27 mouse cellular contexts compared by ENCODE assay signal in genomic region chr1:160451663-160452062, GRCm38 (mm10).
"Had no signal": no experiment of that assay in that cellular context is flagged by ENCODE, and none has a peak within 500 bp of the region (broad histone marks: within the 10 kb centered on the region; RNA-seq: fewer than 3 reads in every experiment).

No protein-coding gene starts in this region.

- H3K4me1 ChIP-seq: embryonic facial prominence, embryonic 10.5 days; embryonic facial prominence, embryonic 12.5 days; embryonic facial prominence, embryonic 13.5 days; embryonic facial prominence, embryonic 15.5 days; forebrain, embryonic 12.5 days; forebrain, embryonic 13.5 days; forebrain, embryonic 15.5 days had no signal

- H3K27me3 ChIP-seq: embryonic facial prominence, embryonic 12.5 days; embryonic facial prominence, embryonic 13.5 days; embryonic facial prominence, embryonic 15.5 days; forebrain, embryonic 12.5 days; forebrain, embryonic 13.5 days; forebrain, embryonic 15.5 days had no signal

- H3K4me3 ChIP-seq: embryonic facial prominence, embryonic 10.5 days; embryonic facial prominence, embryonic 12.5 days; embryonic facial prominence, embryonic 13.5 days; embryonic facial prominence, embryonic 15.5 days; erythroblast, embryonic 14.5 days; forebrain, embryonic 10.5 days; forebrain, embryonic 12.5 days; forebrain, embryonic 13.5 days; forebrain, embryonic 15.5 days; gastrocnemius, adult 2 months; heart, adult 2 months had no signal

- H3K36me3 ChIP-seq: embryonic facial prominence, embryonic 10.5 days; embryonic facial prominence, embryonic 12.5 days; embryonic facial prominence, embryonic 13.5 days; embryonic facial prominence, embryonic 15.5 days; forebrain, embryonic 10.5 days; forebrain, embryonic 12.5 days; forebrain, embryonic 15.5 days had no signal

- H3K27ac ChIP-seq: embryonic facial prominence, embryonic 10.5 days; embryonic facial prominence, embryonic 12.5 days; embryonic facial prominence, embryonic 13.5 days; embryonic facial prominence, embryonic 15.5 days; forebrain, embryonic 10.5 days; forebrain, embryonic 12.5 days; forebrain, embryonic 13.5 days; forebrain, embryonic 15.5 days; gastrocnemius, adult 2 months; heart, adult 2 months had no signal

- H3K9me3 ChIP-seq: embryonic facial prominence, embryonic 10.5 days; embryonic facial prominence, embryonic 12.5 days; embryonic facial prominence, embryonic 13.5 days; embryonic facial prominence, embryonic 15.5 days; forebrain, embryonic 10.5 days; forebrain, embryonic 12.5 days; forebrain, embryonic 13.5 days; forebrain, embryonic 15.5 days had no signal

- H3K9ac ChIP-seq: embryonic facial prominence, embryonic 12.5 days; embryonic facial prominence, embryonic 13.5 days; embryonic facial prominence, embryonic 15.5 days; forebrain, embryonic 12.5 days; forebrain, embryonic 13.5 days; forebrain, embryonic 15.5 days; forebrain, postnatal 0 days had no signal

- ATAC-seq: forebrain, embryonic 13.5 days; forebrain, embryonic 14.5 days; forebrain, embryonic 15.5 days; forebrain, embryonic 16.5 days; forebrain, postnatal 0 days had no signal

- DNase-seq: cerebellum, adult 9-10 months; cerebellum, adult 9-11 months; cerebellum, postnatal 10 days; cerebellum, postnatal 14 days; cerebellum, postnatal 25 days; cerebellum, postnatal 36 days; embryo, embryonic 11 days; forebrain, postnatal 0 days; gastrocnemius, adult 2 months; gastrocnemius, postnatal 10 days; gastrocnemius, postnatal 14 days; gastrocnemius, postnatal 25 days; gastrocnemius, postnatal 36 days; heart, adult 11 months; heart, adult 18-20 months; heart, adult 2 months had no signal
